ENCODE assay signal across 8 mouse cellular contexts in the genomic region with DNA sequence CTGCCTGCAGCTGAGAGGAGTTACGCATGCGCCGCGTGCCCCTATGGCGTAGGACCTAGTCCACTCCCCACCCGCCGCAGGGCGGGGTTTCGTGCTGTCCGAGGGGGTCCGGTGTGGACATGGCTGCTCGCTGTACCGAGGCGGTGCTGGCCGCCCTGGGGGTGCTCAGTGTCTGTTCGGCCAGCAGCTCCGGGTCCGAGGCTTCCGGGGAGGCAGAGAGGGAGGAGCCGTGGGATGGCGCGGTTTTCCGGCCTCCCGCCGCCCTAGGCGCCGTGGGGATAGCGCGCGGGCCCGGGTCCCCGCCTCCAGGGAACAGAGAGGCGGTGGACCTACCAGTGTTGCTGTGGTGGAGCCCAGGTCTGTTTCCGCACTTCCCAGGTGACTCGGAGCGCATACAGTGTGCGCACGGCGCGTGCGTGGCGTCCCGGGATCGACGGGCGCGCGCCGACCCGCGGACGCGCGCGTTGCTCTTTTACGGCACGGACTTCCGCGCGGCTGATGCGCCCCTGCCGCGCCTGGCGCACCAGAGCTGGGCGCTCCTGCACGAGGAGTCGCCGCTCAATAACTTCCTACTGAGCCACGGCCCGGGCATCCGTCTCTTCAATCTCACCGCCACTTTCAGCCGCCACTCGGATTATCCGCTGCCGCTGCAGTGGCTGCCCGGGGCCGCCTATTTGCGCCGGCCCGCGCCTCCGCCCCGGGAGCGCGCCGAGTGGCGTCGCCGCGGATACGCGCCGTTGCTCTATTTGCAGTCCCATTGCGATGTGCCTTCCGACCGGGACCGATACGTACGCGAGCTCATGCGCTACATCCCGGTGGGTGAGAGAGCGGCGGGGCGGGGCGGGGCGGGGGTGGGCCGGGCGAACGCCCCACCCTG. TPM values are rescaled to one million over a fixed set of nuclear protein-coding genes. Genes with fewer than 3 reads are reported as not detected.
A peak's percentile ranks its signal among the peaks of the same experiment; 100 is the strongest.
DNase-seq lines count a peak whose midpoint lies in the region; ATAC-seq lines count a peak whose summit lies in the region.

TSS of gene Fut11 (plus strand) at position 85 of the 877 bp plus-strand sequence.

- peak within 1 kb of the TSS; percentile 79 for H3K4me2 ChIP-seq in hindbrain, embryonic 15.5 days

- no peaks in the 10 kb centered on the region for H3K9me3 ChIP-seq in hindbrain, embryonic 15.5 days

- H3K4me1 ChIP-seq in hindbrain, embryonic 15.5 days (replicated peaks) = peaks cover 53% of the 10 kb centered on the region

- peak; percentile 68 for DNase-seq in WW6 (ENCODE audit: low read depth, low spot score)
- DNase-seq in cerebellum, postnatal 36 days = peak; percentile 87 to 92
- peak; percentile 80 for DNase-seq in gastrocnemius, adult 18-20 months (ENCODE audit: low spot score)
- peak; percentile 78 to 86 for DNase-seq in left cerebral cortex, adult 18-20 months (ENCODE audit: low spot score in 2 of 2)
- DNase-seq in lung, postnatal 4 days = peak; percentile 90 to 93
- peak; percentile 92 for DNase-seq in retina, postnatal 1 day
- peak; percentile 85 for DNase-seq in thymus, postnatal 4 days

- no peaks in the 10 kb centered on the region for H3K27me3 ChIP-seq in hindbrain, embryonic 15.5 days

- peaks cover 39% of the 10 kb centered on the region for H3K36me3 ChIP-seq in hindbrain, embryonic 15.5 days

- under 1% methylated on average over 107 of the region's 111 CpGs for WGBS in hindbrain, embryonic 15.5 days

- peak within 1 kb of the TSS; percentile 97 for H3K27ac ChIP-seq in hindbrain, embryonic 15.5 days (replicated peaks)

- ATAC-seq in hindbrain, embryonic 15.5 days (ENCODE audit: low FRiP score, low read depth) = peak; percentile 94

- H3K4me3 ChIP-seq in hindbrain, embryonic 15.5 days = peak within 1 kb of the TSS; percentile 77

- H3K9ac ChIP-seq in hindbrain, embryonic 15.5 days = peak within 1 kb of the TSS; percentile 84

RNA-seq across cellular contexts. Expression of gene Fut11, which starts in this region (rescaled TPM):
- 1 to 10 TPM; 1.8 to 2.1 TPM for total RNA-seq in gastrocnemius, adult 18-20 months (2021)
- polyA plus RNA-seq in hindbrain, embryonic 15.5 days (2015; fragmentation: Nextera tagmentation; extraction: Ambion mirVana) = 29.8 and 30.4 TPM in 2 replicates
- 10 to 100 TPM; 17.2 to 18.0 TPM for total RNA-seq in left cerebral cortex, adult 18-20 months (2021)

Comparison
In these comparisons a context has a peak if more than half of its experiments do, and no peak if none do; other contexts are left out.
1. Peak in every context shown above with its lines: DNase-seq, ATAC-seq, H3K4me3 ChIP-seq and H3K27ac ChIP-seq.
2. RNA of gene Fut11 (total RNA-seq): 17.2 to 18.0 TPM in left cerebral cortex, adult 18-20 months; 1.8 to 2.1 TPM in gastrocnemius, adult 18-20 months; every median in the first group is over 4 times any median in the second.